Comparison of ENCODE assay signal across 1 mouse cellular context in genomic region chr11:62456483-62457172, GRCm38 (mm10).
TF ChIP-seq lines count a peak whose summit lies in the region.

No protein-coding gene starts in this region.

TF ChIP-seq in CH12.LX, 34 proteins besides CTCF, POLR2A, EP300 and RAD21 (continued from another document):
- TF ChIP-seq ZMIZ1 (IDR thresholded peaks at IDR 0.05; ENCODE audit: low read depth, low read length) (no peak), MEF2A (IDR thresholded peaks at IDR 0.05; ENCODE audit: borderline replicate concordance, low read depth, low read length) (no peak), MAFK (IDR thresholded peaks at IDR 0.05; ENCODE audit: insufficient replicate concordance, low read length) (no peak), PAX5 (IDR thresholded peaks at IDR 0.05; ENCODE audit: low read length) (no peak), ETS1 (conservative IDR thresholded peaks at IDR 0.05; ENCODE audit: low read depth, low read length) (no peak), UBTF (IDR thresholded peaks at IDR 0.05; ENCODE audit: low read depth, low read length) (peak; percentile 85; the same call in 1 of the 2 replicates), ZKSCAN1 (IDR thresholded peaks at IDR 0.05; ENCODE audit: borderline replicate concordance, low read depth, low read length) (no peak), BHLHE40 (IDR thresholded peaks at IDR 0.05; ENCODE audit: low read depth, low read length) (no peak), JUN (IDR thresholded peaks at IDR 0.05; ENCODE audit: insufficient read depth, low read depth, low read length) (no peak), HCFC1 (IDR thresholded peaks at IDR 0.05; ENCODE audit: low read depth, low read length) (peak; percentile 32; the same call in 1 of the 2 replicates)
